Mouse (Mus musculus) frontal cortex, postnatal 10 days (tissue): ENCODE measurements around the gene Tcf12.
A peak's percentile ranks its signal among the peaks of the same experiment; 100 is the strongest.

Experiments
- DNase-seq, 2 experiments: peaks; one replicate each; pipeline ENCODE4 v3.0.0; 2022; ENCODE audit warnings: low spot score in 2 of 2, mixed read lengths in 1 of 2

Gene Tcf12

DNA sequence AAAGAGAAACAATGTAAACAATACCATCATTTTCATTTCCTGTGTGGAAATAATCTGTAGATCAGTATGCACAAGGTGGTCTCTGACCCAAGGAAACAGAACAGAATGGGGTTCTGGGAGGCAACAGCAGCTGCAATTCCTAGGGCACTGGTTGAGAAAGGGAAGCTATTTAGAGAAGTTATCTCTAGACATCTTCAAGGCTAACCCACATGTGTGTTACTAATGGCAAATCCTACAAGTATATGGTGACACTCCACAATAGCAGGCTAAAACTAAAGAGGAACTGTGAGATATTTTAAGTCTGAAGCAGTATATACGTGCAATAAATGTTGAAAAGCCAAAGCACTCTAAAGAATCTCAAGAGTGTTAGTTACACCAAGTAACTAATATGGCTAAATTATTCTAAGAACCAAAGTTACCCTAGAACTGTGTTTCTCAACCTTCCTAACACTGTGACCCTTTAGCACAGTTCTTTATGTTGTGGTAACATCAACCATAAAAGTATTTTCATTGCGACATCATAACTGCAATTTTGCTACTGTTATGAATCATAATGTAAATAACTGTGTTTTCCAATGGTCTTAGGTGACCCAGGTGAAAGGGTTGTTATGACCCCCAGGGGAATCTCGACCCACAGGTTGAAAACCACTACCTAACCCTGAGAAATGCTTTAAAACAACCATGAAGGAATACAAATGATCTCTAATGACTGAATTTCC, 22.6 kb downstream of the Tcf12 start:
- no peak for DNase-seq

DNA sequence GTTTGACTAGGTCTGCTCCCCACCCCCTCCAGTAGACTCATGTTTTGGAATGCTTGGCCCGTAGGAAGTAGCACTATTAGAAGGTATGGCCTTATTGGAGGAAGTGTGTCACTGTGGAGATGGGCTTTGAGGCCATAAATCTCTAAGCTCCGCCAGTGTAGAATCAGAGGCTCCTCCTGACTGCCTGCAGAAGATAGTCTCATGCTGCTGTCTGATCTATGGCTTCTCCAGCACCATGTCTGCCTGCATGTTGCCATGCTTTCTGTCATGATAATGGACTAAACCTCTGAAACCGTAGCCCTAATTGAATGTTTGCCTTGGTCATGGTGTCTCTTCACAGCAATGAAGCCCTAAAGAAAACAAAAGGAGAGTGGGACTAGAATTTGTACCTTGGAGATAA, 26.7 kb downstream of the Tcf12 start:
- no peak for DNase-seq

DNA sequence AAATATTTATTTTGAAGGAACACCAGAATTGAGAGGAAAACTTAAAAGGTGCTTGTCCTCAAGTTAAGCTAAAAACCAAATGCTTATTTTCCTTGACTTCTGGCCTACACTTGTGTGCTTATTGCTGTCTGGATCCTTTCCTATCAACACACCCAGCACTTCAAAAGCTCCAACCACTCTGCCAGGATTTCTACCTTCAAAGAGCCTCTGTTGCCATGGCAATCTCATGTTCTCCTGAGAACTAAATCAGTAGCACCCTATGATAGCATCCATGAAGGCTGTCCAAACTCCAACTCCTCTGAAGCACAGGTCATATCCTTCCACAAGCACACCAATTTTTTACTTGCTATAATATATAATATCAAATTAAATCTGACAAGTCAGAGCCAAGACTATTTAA, 27.5 kb downstream of the Tcf12 start:
- peak in 1 of 2 experiments; percentile 7 for DNase-seq

DNA sequence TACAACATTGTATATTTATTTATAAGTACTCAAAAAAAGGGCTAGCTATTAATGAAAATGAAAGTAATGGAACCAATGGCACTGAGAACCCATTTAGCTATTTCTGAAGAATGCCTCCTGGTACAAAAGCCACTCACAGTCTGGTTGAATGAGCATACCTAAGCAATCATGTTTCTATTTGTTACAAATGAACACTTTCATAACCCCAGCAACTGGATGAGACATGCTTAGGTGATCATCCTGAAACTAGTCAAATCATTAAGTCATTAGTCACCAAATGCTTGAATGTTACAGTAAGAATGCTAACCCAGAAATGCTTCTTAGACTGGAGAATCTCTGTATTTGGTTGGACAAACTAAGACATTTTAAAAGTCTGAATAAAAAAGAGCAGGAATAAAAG, 35.5 kb downstream of the Tcf12 start:
- DNase-seq, result no peak

DNA sequence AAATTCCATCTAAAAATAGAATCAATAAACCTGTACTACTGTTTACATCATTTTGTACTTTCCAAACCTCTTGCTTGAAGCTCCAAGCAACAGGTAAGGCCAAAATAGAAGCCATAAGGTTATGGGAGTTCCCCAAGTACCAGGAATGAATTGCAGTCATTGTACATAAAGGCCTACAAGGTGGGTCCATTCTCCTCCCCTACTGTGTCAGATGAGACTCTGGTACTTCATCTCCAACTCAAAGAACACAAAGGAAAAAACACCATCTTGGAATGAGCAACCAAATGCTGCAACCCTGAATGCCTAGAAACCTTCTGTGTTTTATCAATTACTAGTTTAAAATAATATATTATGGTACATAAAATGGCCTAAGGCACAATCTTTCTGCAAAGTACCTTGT, 45.5 kb downstream of the Tcf12 start:
- no peak for DNase-seq

DNA sequence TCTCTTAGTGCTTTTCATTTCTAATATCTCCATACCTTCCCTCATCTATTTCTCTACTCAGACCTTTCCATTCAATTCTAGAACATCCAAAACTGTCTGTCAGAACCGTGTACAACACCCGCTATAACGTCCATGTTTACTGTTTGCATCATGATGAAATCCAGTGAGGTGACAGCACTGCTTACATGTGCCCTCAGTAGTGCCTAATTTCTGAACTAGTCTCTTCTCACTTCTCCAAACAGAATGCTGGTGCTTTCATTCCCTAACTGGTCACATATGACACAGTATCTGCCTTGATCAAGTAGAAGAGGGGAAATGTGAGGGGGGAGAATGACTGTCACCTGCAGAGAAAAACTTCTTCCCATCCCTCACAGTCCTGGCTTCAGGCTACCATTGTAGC, 58.5 kb downstream of the Tcf12 start:
- DNase-seq, result no peak

DNA sequence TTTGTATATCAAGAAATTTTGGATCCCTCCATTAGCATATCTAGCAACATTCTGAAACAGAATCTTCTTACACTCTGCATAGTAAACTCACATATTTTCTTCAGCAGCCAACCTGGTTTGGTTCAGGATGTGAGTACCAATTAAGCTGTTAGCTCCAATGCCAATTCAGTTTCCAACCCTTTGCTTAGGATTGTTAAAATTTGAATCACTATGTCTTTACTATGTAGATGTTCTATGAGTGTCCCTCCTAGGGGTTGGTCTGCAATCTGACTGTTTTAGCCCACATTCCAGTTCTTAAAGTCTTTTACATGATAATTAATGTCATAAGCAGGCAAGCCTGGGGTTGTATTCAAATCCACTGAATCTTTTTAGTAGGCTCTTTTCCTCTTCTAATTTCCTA, 71.5 kb downstream of the Tcf12 start:
- no peak for DNase-seq

DNA sequence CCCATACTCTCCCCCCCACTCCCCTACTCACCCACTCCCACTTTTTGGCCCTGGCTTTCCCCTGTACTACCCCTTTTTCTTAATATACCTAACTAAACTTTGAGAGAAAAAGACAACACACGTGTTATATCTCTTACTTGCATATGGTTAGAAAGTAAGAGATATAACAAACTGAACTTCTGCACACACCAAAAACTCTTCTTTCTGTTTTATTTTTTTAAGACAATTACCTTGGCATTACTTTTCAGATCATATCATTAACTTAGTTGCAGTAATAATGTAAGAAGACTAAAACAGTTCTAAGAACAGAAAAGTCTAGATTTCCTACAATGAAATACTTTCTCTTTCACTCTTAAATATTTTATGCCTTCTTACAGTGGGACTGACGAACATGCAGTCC, 72.3 kb downstream of the Tcf12 start:
- DNase-seq, result no peak

DNA sequence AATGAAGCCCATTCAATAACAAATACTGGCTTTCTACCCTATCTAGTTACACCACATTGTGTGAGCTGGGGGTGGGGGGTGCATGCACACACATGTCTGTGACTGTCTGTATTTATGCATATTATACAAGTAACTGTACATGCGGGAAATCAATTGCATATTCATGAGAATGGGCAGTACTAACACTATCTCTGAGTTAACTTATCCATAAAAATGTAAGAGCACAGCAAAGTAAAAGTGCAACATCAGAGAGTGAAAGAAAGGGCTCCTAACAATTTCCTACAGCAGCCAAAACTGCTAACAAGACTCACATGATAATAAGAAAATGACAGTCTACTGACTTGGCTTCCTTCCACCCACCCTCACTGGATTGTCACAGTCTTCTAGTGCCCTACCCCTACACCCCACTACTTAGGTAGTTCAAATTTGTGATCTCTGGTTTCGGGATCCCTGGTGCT, 74.6 kb downstream of the Tcf12 start:
- DNase-seq, result no peak

DNA sequence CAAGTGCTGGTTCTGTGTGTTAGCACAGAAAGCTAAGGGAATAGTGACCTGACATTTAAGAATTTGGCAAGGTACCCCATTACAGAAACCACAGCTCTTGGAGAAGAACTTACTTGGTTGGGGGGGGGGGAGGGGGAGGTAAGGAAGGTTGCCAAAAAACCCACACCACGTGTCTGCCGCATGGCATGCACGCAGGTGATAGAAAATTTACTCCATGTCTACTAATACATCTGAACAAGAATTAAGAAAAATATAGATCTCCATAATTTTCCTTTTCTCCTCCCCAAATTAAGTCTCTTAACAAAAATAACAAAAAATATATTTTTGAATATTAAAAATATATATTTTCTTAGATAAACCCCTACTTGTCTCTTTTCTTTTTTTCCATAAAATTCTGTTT, 75.4 kb downstream of the Tcf12 start:
- DNase-seq, result no peak

DNA sequence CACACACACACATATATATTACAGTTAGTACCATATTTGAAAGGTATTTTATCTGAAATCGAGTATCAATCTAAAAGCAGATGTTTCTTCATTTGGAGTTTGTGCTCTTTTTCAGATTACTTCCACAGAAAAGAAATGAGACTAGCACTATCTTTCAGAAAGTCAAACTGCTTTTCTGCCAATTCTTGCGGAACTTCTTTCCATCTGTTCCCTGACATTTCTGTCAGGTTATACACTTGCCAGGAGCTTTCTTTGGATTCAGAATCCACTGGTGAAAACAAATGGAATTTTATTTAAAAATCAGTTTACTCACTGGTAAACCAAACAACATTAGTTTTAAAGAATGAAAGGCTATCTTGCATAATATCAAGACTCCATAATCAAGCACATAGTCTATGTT, 78.4 kb downstream of the Tcf12 start:
- DNase-seq, result no peak

DNA sequence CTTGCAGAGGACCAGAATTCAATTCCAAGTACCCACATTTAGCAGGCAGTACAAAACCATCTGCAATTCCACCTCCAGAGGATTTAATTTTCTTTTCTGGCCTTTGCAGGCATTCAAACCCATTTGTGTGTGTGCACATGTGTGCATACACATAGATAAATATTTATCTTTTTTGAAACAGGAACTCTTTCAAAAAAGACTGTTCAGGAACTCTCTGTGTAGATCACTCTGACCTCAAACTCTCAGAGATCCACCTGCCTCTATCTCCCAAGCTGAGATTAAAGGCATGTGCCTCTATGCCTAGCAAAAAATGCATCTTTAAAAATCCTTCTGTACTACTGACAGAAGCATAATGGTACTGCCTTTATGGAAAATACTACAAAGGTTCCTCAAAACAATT, 81.4 kb downstream of the Tcf12 start:
- DNase-seq, result no peak

DNA sequence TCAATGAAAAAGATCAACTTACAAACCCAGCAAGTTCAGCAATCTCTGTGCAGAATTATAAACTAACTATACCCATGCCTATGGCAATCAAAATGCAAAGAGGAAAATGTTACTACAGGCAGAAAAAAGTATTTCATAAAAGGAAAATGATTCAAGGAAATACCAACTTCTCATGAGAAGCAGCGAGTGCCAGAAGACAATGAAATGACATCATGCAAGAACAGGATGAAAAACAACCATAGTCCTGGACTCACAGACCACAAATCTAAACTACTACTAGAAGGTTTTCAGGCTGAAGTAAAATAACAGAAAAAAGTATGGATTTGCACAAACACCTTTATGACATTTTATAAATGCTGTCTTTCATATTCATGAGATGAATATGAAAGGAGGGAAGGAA, 82.1 kb downstream of the Tcf12 start:
- no peak for DNase-seq

DNA sequence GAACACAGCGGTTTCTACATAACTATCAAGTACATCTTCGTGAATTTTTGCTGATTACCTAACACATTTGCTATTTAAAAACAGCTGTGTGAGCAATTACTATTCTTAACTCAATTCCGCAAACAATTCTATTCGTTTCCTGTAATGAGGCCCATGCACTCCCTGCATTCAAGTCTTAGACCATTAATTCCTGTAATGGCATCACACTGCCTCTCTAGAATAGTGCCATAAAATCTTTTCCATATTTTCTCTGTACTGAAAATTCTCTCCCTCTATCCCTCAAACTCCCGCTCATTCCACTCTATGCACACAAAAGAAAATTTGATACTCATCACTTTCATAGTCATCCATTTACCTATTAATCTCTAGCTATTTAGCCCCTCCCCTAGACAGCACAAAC, 88.4 kb downstream of the Tcf12 start:
- DNase-seq, result no peak

DNA sequence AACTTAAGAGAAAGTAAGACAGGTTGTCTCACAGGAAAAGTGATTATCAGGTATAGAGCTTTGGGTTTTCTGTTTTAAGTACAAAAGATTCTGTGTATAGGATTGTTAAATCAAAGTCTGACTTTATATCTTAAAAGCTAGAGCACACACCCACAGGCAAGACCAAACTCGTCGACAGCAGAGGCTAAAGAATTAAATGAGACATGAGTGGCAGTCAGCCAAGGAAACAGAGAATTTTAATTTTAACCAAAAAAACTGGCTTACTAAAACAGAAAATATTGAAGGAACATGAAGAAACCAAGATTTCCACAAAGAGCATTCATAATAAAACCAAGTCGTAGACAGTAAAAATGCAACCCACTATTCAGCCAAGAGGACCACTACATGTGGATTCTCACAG, 90.2 kb downstream of the Tcf12 start:
- no peak for DNase-seq

DNA sequence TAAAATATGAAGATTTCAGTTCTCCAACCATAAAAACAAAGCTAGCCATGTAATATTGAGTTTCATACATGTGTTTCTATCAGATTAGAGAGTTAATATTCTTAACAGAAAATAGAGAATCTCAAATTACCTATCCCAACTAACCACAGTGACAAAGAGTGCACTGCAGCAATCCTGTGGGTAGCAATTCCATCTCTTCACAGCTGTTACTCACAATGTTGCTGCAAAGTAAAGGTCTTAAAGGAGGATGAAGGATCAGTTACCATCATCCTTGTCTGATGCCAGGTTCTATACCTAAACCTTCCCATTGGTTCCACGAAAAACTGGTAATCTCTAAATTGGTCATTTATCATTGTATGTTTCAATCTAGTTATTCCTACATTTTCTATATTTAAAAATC, 95.7 kb downstream of the Tcf12 start:
- no peak for DNase-seq

DNA sequence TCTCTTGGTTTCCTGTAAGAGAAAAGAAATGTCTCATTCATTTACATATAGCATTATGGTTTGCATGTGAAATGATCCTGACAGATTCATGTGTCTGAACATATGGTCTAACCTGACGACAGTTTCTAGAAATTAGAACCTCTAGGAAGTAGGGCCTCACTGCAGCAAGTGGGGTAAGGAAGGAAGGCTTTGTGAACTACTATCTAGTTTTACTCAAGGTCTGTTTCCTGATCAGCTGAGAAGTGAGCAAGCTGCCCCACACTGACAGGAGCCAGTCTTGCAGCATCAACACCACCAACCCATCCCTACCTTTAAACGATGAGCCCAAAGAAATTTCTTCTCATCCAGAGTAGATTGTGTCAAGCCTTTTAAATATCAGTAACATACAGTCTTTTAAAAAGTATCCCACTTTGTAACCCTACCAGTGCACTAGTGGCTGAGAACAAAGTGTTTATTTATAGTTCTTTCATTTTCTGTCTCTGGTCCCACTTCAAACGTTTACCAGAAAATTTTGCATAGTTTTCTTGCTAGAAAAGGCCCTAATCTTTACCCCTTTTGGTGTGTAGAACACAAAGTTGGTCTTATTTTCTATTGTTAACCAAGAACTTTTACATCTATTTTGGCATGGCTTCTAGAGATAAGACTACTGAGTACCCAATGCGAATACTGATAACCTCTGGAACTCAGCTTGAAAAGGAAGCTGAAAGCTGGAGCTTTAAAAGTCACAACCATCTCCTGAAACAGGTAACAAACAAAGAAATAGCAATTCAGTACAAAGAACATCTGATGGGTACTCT, 96.9 kb downstream of the Tcf12 start:
- no peak for DNase-seq

DNA sequence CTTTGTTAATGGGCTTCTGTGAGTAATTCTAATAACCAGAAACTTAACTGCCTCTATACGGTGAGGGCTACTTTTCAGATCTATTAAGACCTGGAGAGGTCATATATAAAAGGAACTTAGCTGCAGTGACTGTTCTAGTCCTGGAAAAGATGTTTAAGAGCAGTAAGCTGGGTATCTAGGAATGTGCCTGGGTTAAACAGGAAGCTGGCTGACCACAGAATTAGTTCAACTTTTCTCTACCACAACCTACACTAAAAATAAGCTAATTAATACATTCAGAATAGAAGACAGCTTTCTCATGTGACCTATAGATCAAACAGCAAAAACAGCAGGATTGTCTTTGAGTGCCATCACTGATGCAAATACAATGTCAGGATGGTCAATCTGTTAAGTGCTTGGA, 98.1 kb downstream of the Tcf12 start:
- no peak for DNase-seq

DNA sequence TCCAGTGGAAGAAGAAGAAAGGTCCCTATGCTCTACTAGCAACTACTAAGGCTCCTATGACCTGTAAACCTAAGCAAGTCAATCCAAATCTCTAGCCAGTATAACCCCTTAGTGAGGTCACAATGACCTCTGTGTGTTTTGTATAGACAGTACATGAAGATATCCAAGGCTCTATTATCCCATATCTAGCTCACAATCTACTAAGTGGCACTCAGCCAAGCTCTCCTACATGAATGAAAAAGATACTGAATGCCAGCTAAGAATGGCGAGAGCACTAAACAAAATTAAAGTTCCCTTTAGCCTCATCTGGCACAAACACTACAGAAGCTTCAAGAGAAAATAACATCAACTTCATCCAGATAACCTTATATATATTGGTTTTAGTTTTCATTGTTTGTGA, 103.0 kb downstream of the Tcf12 start:
- no peak for DNase-seq

DNA sequence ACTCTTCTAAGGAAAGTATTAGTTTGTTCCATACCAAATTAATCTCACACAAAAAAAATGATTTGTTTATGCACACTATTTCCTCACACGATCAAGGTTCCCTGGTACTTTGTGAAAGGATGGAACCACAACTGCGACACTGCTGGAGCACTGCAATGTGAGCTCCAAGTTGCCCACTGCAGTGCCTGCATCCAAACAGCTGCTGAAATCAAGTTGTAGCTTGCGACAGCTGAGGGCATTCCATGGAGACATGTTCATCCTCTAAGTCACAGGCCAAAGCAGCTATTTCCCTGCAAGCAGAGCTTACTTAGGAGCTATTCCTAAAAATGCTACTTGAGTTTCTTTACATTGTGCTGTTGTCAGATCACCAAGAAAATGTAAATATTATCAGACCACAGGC, 120.5 kb downstream of the Tcf12 start:
- no peak for DNase-seq

DNA sequence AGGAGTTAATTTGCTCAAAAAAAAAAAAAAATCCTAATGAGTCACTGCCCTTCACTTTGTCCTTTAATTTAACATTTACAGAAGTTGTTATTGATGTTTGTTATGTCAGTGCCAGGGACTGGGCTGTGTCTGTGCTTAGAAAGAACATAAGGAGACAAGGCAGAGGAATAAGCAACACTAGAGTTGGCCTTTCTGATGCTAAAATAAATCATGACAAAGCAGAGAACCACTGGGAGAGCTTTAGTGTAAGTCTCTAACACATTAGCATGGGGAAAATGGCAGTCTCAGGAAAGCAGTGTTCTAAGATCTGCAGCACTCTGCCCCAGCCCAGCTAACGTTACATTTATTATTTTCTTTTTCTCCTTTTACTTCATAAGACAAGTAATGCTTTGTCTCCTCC, 121.3 kb downstream of the Tcf12 start:
- DNase-seq, result no peak

DNA sequence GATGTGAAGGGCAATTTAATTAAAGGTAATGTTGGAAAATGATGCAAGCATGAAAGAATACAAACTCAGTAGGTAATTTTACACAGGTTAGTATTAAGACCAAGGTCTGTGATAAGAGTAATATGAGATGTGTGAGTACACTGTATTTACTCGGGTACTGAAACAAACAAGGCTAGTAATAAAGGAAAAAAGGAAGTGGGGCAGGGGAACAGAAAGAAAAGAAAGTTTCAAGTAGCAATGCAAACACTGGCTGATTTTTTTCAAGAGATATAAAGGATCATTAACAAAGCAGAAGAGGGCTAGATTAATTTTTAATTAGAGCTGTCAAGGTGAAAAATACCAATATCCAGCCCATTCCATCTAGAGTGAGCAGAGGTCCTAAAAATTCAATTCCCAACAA, 122.0 kb downstream of the Tcf12 start:
- no peak for DNase-seq

DNA sequence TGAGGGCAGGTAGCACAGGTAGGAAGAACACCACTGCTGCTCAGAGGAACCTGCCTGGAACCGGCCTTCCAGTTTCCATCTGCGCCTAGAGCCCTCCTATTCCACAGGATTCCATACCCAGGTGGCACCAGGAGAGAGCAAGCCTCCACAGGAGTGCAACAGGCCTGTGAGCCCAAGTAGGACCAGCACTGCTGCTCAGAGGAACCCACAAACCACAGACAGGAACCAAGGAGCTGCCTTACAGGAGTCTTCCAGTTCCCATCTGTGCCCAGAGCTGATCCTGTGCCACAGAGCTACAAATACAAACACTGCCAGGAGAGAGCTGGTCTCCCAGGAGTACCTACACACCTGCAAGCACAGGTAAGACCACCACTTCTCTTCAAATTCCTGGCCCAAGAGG, 125.0 kb downstream of the Tcf12 start:
- DNase-seq, result no peak

DNA sequence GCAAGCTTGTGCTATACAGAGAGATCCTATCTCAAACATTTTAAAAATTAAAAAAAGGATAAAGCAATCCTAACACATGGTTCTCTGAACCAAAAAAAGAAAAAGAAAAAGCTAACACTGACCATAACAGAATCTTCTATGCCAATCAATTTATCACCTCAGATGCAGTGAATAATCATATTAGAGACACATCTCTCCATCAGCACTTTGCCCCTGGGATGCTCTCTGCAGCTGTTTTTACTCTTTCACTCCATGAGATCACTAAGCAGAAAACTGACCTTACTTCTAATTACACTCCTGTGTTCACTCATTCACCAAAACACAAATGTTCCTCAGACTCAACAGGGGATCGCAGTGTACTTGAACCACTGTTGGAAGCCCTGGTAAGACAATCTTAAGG, 128.8 kb downstream of the Tcf12 start:
- DNase-seq, result no peak
